Mouse (Mus musculus) CH12.LX (cell line): ENCODE measurements around the gene Ptgs2. TPM values are rescaled to one million over a fixed set of nuclear protein-coding genes. Genes with fewer than 3 reads are reported as not detected.

Source experiments
- DNase-seq: peaks from one replicate; pipeline ENCODE4 v3.0.0-alpha.2; 2013; ENCODE audit errors: extremely low read depth
- H3K27ac ChIP-seq: 2 replicates; pipeline ENCODE4 v1.5.1; 2012; ENCODE audit warnings: low read depth, mild to moderate bottlenecking, control low read depth, moderate library complexity; ENCODE audit not compliant: insufficient read depth
- H3K27me3 ChIP-seq: replicated peaks from 2 replicates; pipeline ENCODE3; 2012; ENCODE audit warnings: inconsistent platforms
- H3K36me3 ChIP-seq, 2 experiments: replicated peaks in 1 of 2; 2 replicates each; pipeline versions ENCODE3 to v1.6.1; 2012; ENCODE audit warnings: inconsistent platforms in 1 of 2, low read length in 1 of 2, mild to moderate bottlenecking in 1 of 2, mixed read lengths in 1 of 2, moderate library complexity in 1 of 2; ENCODE audit not compliant: control insufficient read depth in 1 of 2, insufficient read depth in 1 of 2
- H3K4me1 ChIP-seq, 2 experiments: 2 replicates each; pipeline ENCODE4 v1.6.1; 2012; ENCODE audit warnings: inconsistent platforms in 1 of 2, moderate library complexity in 1 of 2; ENCODE audit not compliant: insufficient read depth in 2 of 2, control insufficient read depth in 1 of 2
- H3K4me2 ChIP-seq: 2 replicates; pipeline ENCODE4 v1.6.1; 2012; ENCODE audit warnings: low read depth, mild to moderate bottlenecking, control low read depth; ENCODE audit not compliant: poor library complexity, insufficient read depth, severe bottlenecking
- H3K4me3 ChIP-seq, 3 experiments: fragments of 150-350 bp in 1 of 3; sonication (generic) in 1 of 3; replicated peaks in 1 of 3; 2 replicates each; pipeline versions ENCODE3 to v1.5.1; 2011 to 2012; ENCODE audit warnings: low read depth in 2 of 3, low read length in 2 of 3, mild to moderate bottlenecking in 2 of 3, moderate library complexity in 2 of 3, control low read depth in 1 of 3, improper control_type of control experiment in 1 of 3, inconsistent platforms in 1 of 3, mixed read lengths in 1 of 3; ENCODE audit not compliant: poor library complexity in 1 of 3
- H3K79me2 ChIP-seq: replicated peaks from 2 replicates; pipeline ENCODE4 v1.6.1; 2012; ENCODE audit warnings: mild to moderate bottlenecking, moderate library complexity; ENCODE audit not compliant: control insufficient read depth, poor library complexity, insufficient read depth, severe bottlenecking; ENCODE audit errors: extremely low read depth
- H3K9ac ChIP-seq: 2 replicates; pipeline ENCODE4 v1.6.1; 2012; ENCODE audit warnings: low read depth, mild to moderate bottlenecking, control low read depth, moderate library complexity; ENCODE audit not compliant: insufficient read depth
- H3K9me3 ChIP-seq: replicated peaks from 2 replicates; pipeline ENCODE3; 2012; ENCODE audit warnings: low read length, inconsistent platforms, mixed read lengths
- BHLHE40 ChIP-seq: IDR thresholded peaks from 2 replicates; pipeline ENCODE4 v1.6.1; 2011; ENCODE audit warnings: mild to moderate bottlenecking, low read depth, low read length, improper control_type of control experiment
- CHD2 ChIP-seq: IDR thresholded peaks from 2 replicates; pipeline ENCODE4 v1.6.1; 2011; ENCODE audit warnings: low read length, improper control_type of control experiment
- E2F4 ChIP-seq: IDR thresholded peaks from 2 replicates; pipeline ENCODE4 v1.6.1; 2011; ENCODE audit warnings: low read depth, low read length, improper control_type of control experiment; ENCODE audit not compliant: insufficient replicate concordance
- EP300 ChIP-seq: IDR thresholded peaks from 2 replicates; pipeline ENCODE4 v1.6.1; 2011; ENCODE audit warnings: low read length, improper control_type of control experiment
- HCFC1 ChIP-seq: IDR thresholded peaks from 2 replicates; pipeline ENCODE4 v1.6.1; 2012; ENCODE audit warnings: low read depth, mild to moderate bottlenecking, inconsistent platforms, low read length, improper control_type of control experiment
- JUN ChIP-seq: IDR thresholded peaks from 2 replicates; pipeline ENCODE4 v1.6.1; 2011; ENCODE audit warnings: low read depth, mild to moderate bottlenecking, low read length, improper control_type of control experiment, moderate library complexity; ENCODE audit not compliant: insufficient read depth
- KAT2A ChIP-seq: IDR thresholded peaks from 2 replicates; pipeline ENCODE4 v1.6.1; 2012; ENCODE audit warnings: low read length, improper control_type of control experiment, inconsistent platforms; ENCODE audit not compliant: insufficient replicate concordance
- MAZ ChIP-seq: IDR thresholded peaks from 2 replicates; pipeline ENCODE4 v1.6.1; 2012; ENCODE audit warnings: low read depth, mild to moderate bottlenecking, inconsistent platforms, low read length, improper control_type of control experiment, moderate library complexity
- MXI1 ChIP-seq: IDR thresholded peaks from 2 replicates; pipeline ENCODE4 v1.6.1; 2011; ENCODE audit warnings: mild to moderate bottlenecking, low read depth, low read length, improper control_type of control experiment
- PAX5 ChIP-seq: IDR thresholded peaks from 2 replicates; pipeline ENCODE4 v1.6.1; 2012; ENCODE audit warnings: low read length, inconsistent platforms, mixed read lengths
- POLR2A ChIP-seq: IDR thresholded peaks from 2 replicates; pipeline ENCODE4 v1.6.1; 2011; ENCODE audit warnings: low read depth, mild to moderate bottlenecking, improper control_type of control experiment, low read length
- RCOR1 ChIP-seq: conservative IDR thresholded peaks from 2 replicates; pipeline ENCODE4 v1.6.1; 2012; ENCODE audit warnings: low read depth, mild to moderate bottlenecking, inconsistent platforms, low read length, improper control_type of control experiment
- SMC3 ChIP-seq: IDR thresholded peaks from 2 replicates; pipeline ENCODE4 v1.6.1; 2011; ENCODE audit warnings: low read depth, low read length, improper control_type of control experiment
- TCF12 ChIP-seq: IDR thresholded peaks from 2 replicates; pipeline ENCODE4 v1.6.1; 2014; ENCODE audit warnings: low read depth, mild to moderate bottlenecking, inconsistent platforms, low read length, improper control_type of control experiment
- ZMIZ1 ChIP-seq: IDR thresholded peaks from 2 replicates; pipeline ENCODE4 v1.6.1; 2012; ENCODE audit warnings: low read depth, mild to moderate bottlenecking, inconsistent platforms, low read length, improper control_type of control experiment
- dilution Hi-C: fragments of 300-500 bp; cut with MboI; formaldehyde crosslinking; loops from 2 replicates; pipeline ENCODE4 v1.14.3; 2020; ENCODE audit warnings: low sequenced_read_pairs; ENCODE audit not compliant: extremely low pct_unique_long_range_greater_than_20kb, extremely low pct_ligation_motif_present
- in situ Hi-C: fragments of 300-500 bp; cut with MboI; formaldehyde crosslinking; loops from 3 replicates; pipeline ENCODE4 v1.14.3; 2019; ENCODE audit warnings: low sequenced_read_pairs, low pct_ligation_motif_present, low pct_unique_long_range_greater_than_20kb, mixed read lengths
- polyA plus RNA-seq: library from polyadenylated mRNA; unstranded; fragments of >175 nt; gene quantifications from 2 replicates; pipeline ENCODE4 v1.2.1, GENCODE M21; 2012; ENCODE audit warnings: low read depth; ENCODE audit not compliant: insufficient read length
- total RNA-seq, 2 experiments: library from RNA; depleted of rRNA; stranded (reverse); fragments of 300-350 nt in 1 of 2; fragments of >200 nt in 1 of 2; gene quantifications; 2 replicates each; pipeline ENCODE4 v1.2.3; 2012 to 2014

Gene Ptgs2
- total and polyA plus RNA-seq, 3 experiments, result 0.09 to 0.34 (median 0.30) TPM

DNA sequence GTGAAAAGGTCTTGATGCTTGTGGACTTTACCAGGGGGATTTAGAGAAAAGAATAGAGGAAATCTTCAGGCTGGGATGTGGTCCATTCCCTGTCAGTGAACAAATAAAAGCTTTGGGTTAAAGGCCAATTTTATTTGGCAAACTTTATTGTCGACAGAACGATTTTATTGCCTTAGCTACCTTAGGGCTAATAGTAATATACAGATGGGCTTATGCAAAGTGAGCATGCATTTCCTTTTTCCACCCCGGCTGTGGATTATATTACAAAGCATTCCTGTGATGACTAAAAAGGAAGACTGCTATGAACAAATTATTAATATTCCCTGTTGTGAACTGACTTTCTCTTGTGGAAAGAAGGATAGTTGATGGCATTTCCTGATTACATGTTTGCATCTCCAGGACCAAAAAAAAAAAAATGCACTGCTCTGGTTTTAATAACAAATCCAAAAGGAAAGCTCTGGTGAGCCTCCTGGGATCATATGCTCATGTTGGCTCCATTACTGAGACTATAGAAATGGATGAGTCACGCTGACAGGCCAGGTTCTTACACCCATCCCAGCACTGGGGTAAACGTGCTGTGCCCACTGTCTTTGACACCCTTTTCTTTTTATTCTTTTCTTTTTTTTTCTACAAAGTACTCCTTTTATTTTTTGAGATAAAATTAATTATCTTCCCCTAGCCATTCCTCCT, 30.9 kb downstream of the Ptgs2 start:
- dilution Hi-C loops, result no loop called here
- in situ Hi-C loops, result no loop called here
- H3K27ac ChIP-seq, result no peak overlapping the region
- DNase-seq, result no peak
- no peaks in the 10 kb centered on the region for H3K79me2 ChIP-seq
- H3K36me3 ChIP-seq, result no peaks in the 10 kb centered on the region
- TF ChIP-seq ZMIZ1, result no peak
- TF ChIP-seq EP300, result no peak
- TF ChIP-seq SMC3, result no peak
- no peak for TF ChIP-seq PAX5
- TF ChIP-seq HCFC1, result no peak
- TF ChIP-seq KAT2A, result no peak
- TF ChIP-seq E2F4, result no peak
- no peak for TF ChIP-seq POLR2A
- TF ChIP-seq MXI1, result no peak
- TF ChIP-seq CHD2, result no peak
- TF ChIP-seq JUN, result no peak
- TF ChIP-seq, all 38 proteins: peak for 0
- peaks cover 3% of the 10 kb centered on the region in 2 experiments; a peak in 1 of 4 replicates for H3K4me1 ChIP-seq
- H3K9ac ChIP-seq, result no peak overlapping the region
- H3K9me3 ChIP-seq, result no peaks in the 10 kb centered on the region
- no peak overlapping the region for H3K4me3 ChIP-seq
- H3K4me2 ChIP-seq, result no peak overlapping the region
- no peaks in the 10 kb centered on the region for H3K27me3 ChIP-seq

DNA sequence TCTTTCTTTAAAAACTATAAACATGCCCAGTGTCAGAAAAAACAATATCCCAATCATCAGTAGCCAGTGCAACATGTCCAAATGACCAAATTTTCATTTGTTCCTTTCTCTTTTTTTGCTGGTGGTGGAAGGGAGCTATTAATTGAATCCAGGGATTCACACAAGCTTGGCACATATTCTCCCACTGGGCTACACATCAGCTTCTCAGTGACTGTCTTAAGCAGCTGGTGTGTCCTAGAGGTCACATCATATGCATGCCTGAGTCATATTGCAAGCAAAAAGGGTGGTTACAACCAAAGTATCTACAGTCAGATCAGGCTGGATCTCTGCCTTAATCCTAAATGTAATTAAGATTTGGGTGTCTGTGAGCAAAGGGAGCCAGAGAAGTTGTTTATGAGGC, 35.5 kb downstream of the Ptgs2 start:
- DNase-seq, result no peak
- dilution Hi-C loops, result no loop called here
- Histone ChIP-seq H3K4me3 (no peak overlapping the region), H3K9ac (no peak overlapping the region), H3K27me3 (no peaks in the 10 kb centered on the region), H3K4me1 (peaks cover 3 to 4% of the 10 kb centered on the region in 2 experiments; a peak in 1 of 4 replicates), H3K79me2 (no peaks in the 10 kb centered on the region), H3K4me2 (no peak overlapping the region), H3K36me3 (no peaks in the 10 kb centered on the region), H3K9me3 (no peaks in the 10 kb centered on the region), H3K27ac (no peak overlapping the region)
- TF ChIP-seq BHLHE40, result no peak
- no peak for TF ChIP-seq E2F4
- no peak for TF ChIP-seq RCOR1
- TF ChIP-seq MAZ, result no peak
- no peak for TF ChIP-seq TCF12
- TF ChIP-seq PAX5, result no peak
- in situ Hi-C loops, result no loop called here
